Mouse (Mus musculus): ENCODE results near the gene Synm. TPM values are rescaled to one million over a fixed set of nuclear protein-coding genes. Genes with fewer than 3 reads are reported as not detected.

Gene Synm
- total RNA-seq (2023), result 0.33 TPM

GRCm38 (mm10) chr7:67759629-67759995 is at the start of gene Synm:
Synm (minus strand) TSS chr7:67759742.

Other genes with a start within 250 kb of the Synm start
- gene Lrrc28, start 114.5 kb downstream of the Synm start, total RNA-seq (2023), result 30.1 TPM
- gene Ttc23, start 112.3 kb downstream of the Synm start, total RNA-seq (2023), result 4.5 TPM
- 21.9 TPM for gene Igf1r, start 193.1 kb upstream of the Synm start, total RNA-seq (2023)

Data from CD4-positive naive resting alpha-beta T cell, adult 57 days (primary cell).